Mouse (Mus musculus) spleen, adult 10 weeks (tissue): ENCODE measurements around the gene Ttll13. TPM values are rescaled to one million over a fixed set of nuclear protein-coding genes. Genes with fewer than 3 reads are reported as not detected.

Experiments used
- polyA plus RNA-seq: library from polyadenylated mRNA; stranded (reverse); fragments of 350-450 nt; fragmentation: Illumina TruSeq; extraction: RNeasy Lipid Tissue Mini Kit (QIAGEN cat#74804); gene quantifications from one replicate; pipeline ENCODE4 v1.2.3, GENCODE M21; 2015; ENCODE audit warnings: low replicate concordance; ENCODE audit not compliant: insufficient read depth

The Ttll13 gene
- 0.23 TPM for polyA plus RNA-seq

GRCm38 (mm10) chr7:80246148-80246721 is at the start of gene Ttll13:
Gene Ttll13 (plus strand): TSS chr7:80246376.

GRCm38 (mm10) chr7:80232489-80233029 is 13.6 kb upstream of the Ttll13 start, which contains the start of the genes Cib1 and Gdpgp1:
Gene Cib1 (minus strand): TSS chr7:80232813.
Gene Gdpgp1 (plus strand): TSS chr7:80232865.

GRCm38 (mm10) chr7:80260625-80261371 is 14.6 kb downstream of the Ttll13 start, which contains the start of gene Ngrn:
Gene Ngrn (plus strand): TSS chr7:80261215.

GRCm38 (mm10) chr7:80268897-80269750 is 22.9 kb downstream of the Ttll13 start, which contains the start of gene Vps33b:
Gene Vps33b (plus strand): TSS chr7:80269649.

GRCm38 (mm10) chr7:80294062-80294763 is 48.0 kb downstream of the Ttll13 start, which contains the start of gene Prc1:
Gene Prc1 (plus strand): TSS chr7:80294450.

Other genes with a start within 250 kb of the Ttll13 start
- 13.0 TPM for gene Zfp710, start 221.6 kb upstream of the Ttll13 start, polyA plus RNA-seq
- 27.1 TPM for gene Idh2, start 131.0 kb upstream of the Ttll13 start, polyA plus RNA-seq
- gene Sema4b, start 59.5 kb upstream of the Ttll13 start, polyA plus RNA-seq = 27.9 TPM
- gene Cib1, start 13.6 kb upstream of the Ttll13 start, polyA plus RNA-seq = 110 TPM
- 3.4 TPM for gene Gdpgp1, start 13.5 kb upstream of the Ttll13 start, polyA plus RNA-seq
- gene Ngrn, start 14.8 kb downstream of the Ttll13 start, polyA plus RNA-seq = 35.1 TPM
- 18.0 TPM for gene Vps33b, start 23.3 kb downstream of the Ttll13 start, polyA plus RNA-seq
- gene Prc1, start 48.1 kb downstream of the Ttll13 start, polyA plus RNA-seq = 24.4 TPM
- 39.0 TPM for gene Rccd1, start 78.1 kb downstream of the Ttll13 start, polyA plus RNA-seq
- gene Unc45a, start 94.6 kb downstream of the Ttll13 start, polyA plus RNA-seq = 16.0 TPM
- 21.5 TPM for gene Hddc3, start 96.7 kb downstream of the Ttll13 start, polyA plus RNA-seq
- gene Man2a2, start 125.0 kb downstream of the Ttll13 start, polyA plus RNA-seq = 42.3 TPM
- gene Fes, start 141.6 kb downstream of the Ttll13 start, polyA plus RNA-seq = 16.4 TPM
- gene Furin, start 159.1 kb downstream of the Ttll13 start, polyA plus RNA-seq = 10.5 TPM